Comparison of ENCODE assay signal across 20 mouse cellular contexts in genomic region chr14:40232084-40232483, GRCm38 (mm10).
"Had no signal": no experiment of that assay in that cellular context is flagged by ENCODE, and none has a peak within 500 bp of the region (broad histone marks: within the 10 kb centered on the region; RNA-seq: fewer than 3 reads in every experiment).

No protein-coding gene starts in this region.

- H3K27me3 ChIP-seq: liver, embryonic 15.5 days; lung, embryonic 15.5 days; midbrain, embryonic 12.5 days; neural tube, embryonic 13.5 days; neural tube, embryonic 15.5 days; stomach, embryonic 15.5 days had no signal

- DNase-seq: liver, postnatal 0 days; lung, adult 2 months; lung, postnatal 4 days; midbrain, embryonic 14.5 days; right cerebral cortex, postnatal 25 days; right cerebral cortex, postnatal 4 days; thymus, adult 2 months; thymus, postnatal 25 days; thymus, postnatal 4 days had no signal

- H3K4me2 ChIP-seq: liver, embryonic 15.5 days; lung, embryonic 15.5 days; midbrain, embryonic 12.5 days; neural tube, embryonic 13.5 days; neural tube, embryonic 15.5 days; stomach, embryonic 15.5 days had no signal

- H3K9ac ChIP-seq: liver, embryonic 15.5 days; liver, postnatal 0 days; lung, embryonic 15.5 days; midbrain, embryonic 12.5 days; neural tube, embryonic 13.5 days; neural tube, embryonic 15.5 days; stomach, embryonic 15.5 days had no signal

- H3K27ac ChIP-seq: liver, embryonic 15.5 days; lung, embryonic 15.5 days; midbrain, embryonic 10.5 days; midbrain, embryonic 12.5 days; neural tube, embryonic 13.5 days; neural tube, embryonic 15.5 days; stomach, embryonic 15.5 days; stomach, postnatal 0 days had no signal

- H3K36me3 ChIP-seq: liver, embryonic 15.5 days; lung, embryonic 15.5 days; midbrain, embryonic 10.5 days; midbrain, embryonic 12.5 days; neural tube, embryonic 13.5 days; neural tube, embryonic 15.5 days; stomach, embryonic 15.5 days had no signal

- H3K9me3 ChIP-seq: liver, embryonic 15.5 days; lung, embryonic 15.5 days; midbrain, embryonic 10.5 days; midbrain, embryonic 12.5 days; neural tube, embryonic 13.5 days; stomach, embryonic 15.5 days had no signal

- ATAC-seq: liver, postnatal 0 days; lung, postnatal 0 days; midbrain, embryonic 16.5 days had no signal

- H3K4me3 ChIP-seq: liver, embryonic 15.5 days; lung, embryonic 15.5 days; midbrain, embryonic 10.5 days; midbrain, embryonic 12.5 days; myocyte; neural tube, embryonic 13.5 days; neural tube, embryonic 15.5 days; stomach, embryonic 15.5 days had no signal

- H3K4me1 ChIP-seq: liver, embryonic 15.5 days; lung, embryonic 15.5 days; midbrain, embryonic 10.5 days; midbrain, embryonic 12.5 days; neural tube, embryonic 13.5 days; neural tube, embryonic 15.5 days; stomach, embryonic 15.5 days had no signal
